In the genomic region with DNA sequence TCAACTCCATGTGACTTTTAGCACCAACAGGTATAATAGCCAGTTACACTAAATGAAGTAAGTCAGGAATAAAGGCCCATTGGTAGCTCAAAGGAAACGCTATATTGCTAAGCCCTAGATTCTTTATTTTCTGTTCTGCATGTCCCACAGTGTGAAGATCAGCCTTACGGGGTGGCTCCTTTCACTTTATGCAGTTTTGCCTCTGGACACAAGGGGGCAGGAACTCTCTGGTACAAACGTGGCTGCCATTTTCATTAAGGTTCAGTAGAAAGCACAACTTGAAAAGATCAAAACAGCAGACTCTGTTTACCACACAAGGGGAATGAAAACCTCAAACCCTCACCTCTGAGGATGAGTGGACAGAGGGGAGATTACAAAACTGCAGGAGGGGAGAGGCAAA, we compare ENCODE assay signal across 9 mouse cellular contexts. TPM values are rescaled to one million over a fixed set of nuclear protein-coding genes. Genes with fewer than 3 reads are reported as not detected.
DNase-seq lines count a peak whose midpoint lies in the region; ATAC-seq and TF ChIP-seq lines count a peak whose summit lies in the region.
"Had no signal": no experiment of that assay in that cellular context is flagged by ENCODE, and none has a peak within 500 bp of the region (broad histone marks: within the 10 kb centered on the region; RNA-seq: fewer than 3 reads in every experiment).

No protein-coding gene starts in this region.

- no peaks in the 10 kb centered on the region for H3K4me1 ChIP-seq in forebrain, embryonic 14.5 days (ENCODE audit: control insufficient read depth, insufficient read depth, low read length)
- H3K4me1 ChIP-seq in forebrain, embryonic 13.5 days: no peaks in the 10 kb centered on the region
- H3K4me1 ChIP-seq in stomach, postnatal 0 days (replicated peaks; ENCODE audit: control insufficient read depth, insufficient read depth): no peaks in the 10 kb centered on the region
- no peaks in the 10 kb centered on the region for H3K4me1 ChIP-seq in forebrain, embryonic 15.5 days

- H3K36me3 ChIP-seq in forebrain, embryonic 14.5 days (ENCODE audit: control insufficient read depth, insufficient read depth, low read length): no peaks in the 10 kb centered on the region
- H3K36me3 ChIP-seq in forebrain, embryonic 13.5 days (ENCODE audit: poor library complexity, severe bottlenecking): no peaks in the 10 kb centered on the region
- no peaks in the 10 kb centered on the region for H3K36me3 ChIP-seq in stomach, postnatal 0 days (ENCODE audit: control insufficient read depth, insufficient read depth, low read length)
- H3K36me3 ChIP-seq in forebrain, embryonic 15.5 days: no peaks in the 10 kb centered on the region
- H3K36me3 ChIP-seq: midbrain, embryonic 12.5 days had no signal

- H3K9me3 ChIP-seq in forebrain, embryonic 14.5 days (replicated peaks; ENCODE audit: control insufficient read depth, low read length): no peaks in the 10 kb centered on the region
- no peaks in the 10 kb centered on the region for H3K9me3 ChIP-seq in forebrain, embryonic 13.5 days (replicated peaks)
- H3K9me3 ChIP-seq in stomach, postnatal 0 days (ENCODE audit: control insufficient read depth, low read length): no peaks in the 10 kb centered on the region
- no peaks in the 10 kb centered on the region for H3K9me3 ChIP-seq in forebrain, embryonic 15.5 days
- H3K9me3 ChIP-seq: midbrain, embryonic 12.5 days had no signal

- WGBS in forebrain, embryonic 14.5 days: 44% methylated on average over 3 of the region's 3 CpGs
- WGBS in forebrain, embryonic 13.5 days: 42% methylated on average over 3 of the region's 3 CpGs
- 43% methylated on average over 3 of the region's 3 CpGs for WGBS in stomach, postnatal 0 days
- WGBS in forebrain, embryonic 15.5 days: 46% methylated on average over 3 of the region's 3 CpGs

- H3K9ac ChIP-seq in forebrain, embryonic 14.5 days (ENCODE audit: low read length): no peak overlapping the region
- H3K9ac ChIP-seq in forebrain, embryonic 13.5 days: no peak overlapping the region
- no peak overlapping the region for H3K9ac ChIP-seq in stomach, postnatal 0 days (ENCODE audit: low read length)
- no peak overlapping the region for H3K9ac ChIP-seq in forebrain, embryonic 15.5 days (replicated peaks)
- H3K9ac ChIP-seq: midbrain, embryonic 12.5 days had no signal

- no peak overlapping the region for H3K4me2 ChIP-seq in forebrain, embryonic 14.5 days (ENCODE audit: low read length)
- H3K4me2 ChIP-seq in forebrain, embryonic 13.5 days: no peak overlapping the region
- H3K4me2 ChIP-seq in stomach, postnatal 0 days (replicated peaks; ENCODE audit: low read depth): no peak overlapping the region
- H3K4me2 ChIP-seq in forebrain, embryonic 15.5 days (replicated peaks): no peak overlapping the region
- H3K4me2 ChIP-seq: midbrain, embryonic 12.5 days had no signal

- H3K27me3 ChIP-seq in forebrain, embryonic 14.5 days (replicated peaks; ENCODE audit: control insufficient read depth, insufficient read depth, low read length): no peaks in the 10 kb centered on the region
- H3K27me3 ChIP-seq in forebrain, embryonic 13.5 days: no peaks in the 10 kb centered on the region
- no peaks in the 10 kb centered on the region for H3K27me3 ChIP-seq in stomach, postnatal 0 days (ENCODE audit: control insufficient read depth, insufficient read depth, low read length)
- H3K27me3 ChIP-seq in forebrain, embryonic 15.5 days: no peaks in the 10 kb centered on the region
- H3K27me3 ChIP-seq: midbrain, embryonic 12.5 days had no signal

- no peak for TF ChIP-seq EP300 in stomach, postnatal 0 days (optimal IDR thresholded peaks at IDR 0.05)

- DNase-seq in forebrain, embryonic 14.5 days (ENCODE audit: low spot score): peak; percentile 11
- DNase-seq in right cerebral cortex, postnatal 14 days: peak; percentile 20
- no peak for DNase-seq in right cerebral cortex, postnatal 4 days
- DNase-seq in c-Kit-positive CD71-negative TER-119-negative erythroid progenitor cells, embryonic 14.5 days (ENCODE audit: low read depth): peak; percentile 36
- no peak for DNase-seq in stomach, postnatal 0 days (ENCODE audit: low spot score)
- DNase-seq in cerebellum, adult 11-12 months: no peak

- no peak for ATAC-seq in forebrain, embryonic 14.5 days
- no peak for ATAC-seq in forebrain, embryonic 13.5 days
- ATAC-seq in stomach, postnatal 0 days (ENCODE audit: low FRiP score, low TSS enrichment): no peak
- ATAC-seq in forebrain, embryonic 15.5 days (replicated peaks): no peak

- H3K27ac ChIP-seq in forebrain, embryonic 14.5 days (ENCODE audit: low read depth, low read length): no peak overlapping the region
- no peak overlapping the region for H3K27ac ChIP-seq in forebrain, embryonic 13.5 days
- H3K27ac ChIP-seq in stomach, postnatal 0 days (replicated peaks): no peak overlapping the region
- no peak overlapping the region for H3K27ac ChIP-seq in forebrain, embryonic 15.5 days (replicated peaks)
- H3K27ac ChIP-seq: midbrain, embryonic 12.5 days had no signal

- TF ChIP-seq CTCF in stomach, postnatal 0 days (IDR thresholded peaks at IDR 0.05; ENCODE audit: low read depth): peak; percentile 54

- no peak overlapping the region for H3K4me3 ChIP-seq in forebrain, embryonic 14.5 days (ENCODE audit: low read depth, low read length)
- H3K4me3 ChIP-seq in forebrain, embryonic 13.5 days: no peak overlapping the region
- no peak overlapping the region for H3K4me3 ChIP-seq in stomach, postnatal 0 days (ENCODE audit: low read depth, low read length)
- no peak overlapping the region for H3K4me3 ChIP-seq in forebrain, embryonic 15.5 days
- H3K4me3 ChIP-seq: midbrain, embryonic 12.5 days had no signal

RNA-seq across cellular contexts. Expression of a gene that starts 40.9 kb away (rescaled TPM):
- polyA plus RNA-seq in forebrain, embryonic 14.5 days (2014; fragmentation: Nextera tagmentation; extraction: Ambion mirVana): 2.5 and 2.8 TPM in 2 replicates
- polyA plus RNA-seq in forebrain, embryonic 13.5 days (2015; fragmentation: Nextera tagmentation; extraction: Ambion mirVana): 3.3 and 4.0 TPM in 2 replicates
- 1.7 and 2.2 TPM in 2 replicates for polyA plus RNA-seq in stomach, postnatal 0 days (2015; fragmentation: Nextera tagmentation; extraction: Ambion mirVana)
- polyA plus RNA-seq in forebrain, embryonic 15.5 days (2015; fragmentation: Nextera tagmentation; extraction: Ambion mirVana): 1.6 and 1.8 TPM in 2 replicates

Comparison
In these comparisons a context has a peak if more than half of its experiments do, and no peak if none do; other contexts are left out.
1. DNase-seq: peak in forebrain, embryonic 14.5 days (single experiment), right cerebral cortex, postnatal 14 days (single experiment) and c-Kit-positive CD71-negative TER-119-negative erythroid progenitor cells, embryonic 14.5 days (single experiment); none in right cerebral cortex, postnatal 4 days (single experiment), stomach, postnatal 0 days (single experiment) and cerebellum, adult 11-12 months (single experiment).